Mouse (Mus musculus) midbrain, embryonic 11.5 days (tissue): ENCODE measurements around the gene Apol7b. TPM values are rescaled to one million over a fixed set of nuclear protein-coding genes. Genes with fewer than 3 reads are reported as not detected.

Experiments
- ATAC-seq: fragments of 200-750 bp; cut with Nextera tagmentation; 2 replicates; pipeline ENCODE4 v1.8.0; 2017; ENCODE audit warnings: moderate TSS enrichment, moderate library complexity; ENCODE audit not compliant: low FRiP score
- DNase-seq: peaks from one replicate; pipeline ENCODE4 v3.0.0; 2015; ENCODE audit warnings: low spot score; ENCODE audit errors: missing footprints
- H3K27ac ChIP-seq: fragments of 300-500 bp; sonication (generic); 2 replicates; pipeline ENCODE4 v1.5.1; 2014; ENCODE audit warnings: low read depth, low read length
- H3K27me3 ChIP-seq: fragments of 300-500 bp; sonication (generic); 2 replicates; pipeline ENCODE4 v1.6.1; 2014; ENCODE audit warnings: mild to moderate bottlenecking, low read length, moderate library complexity, mixed read lengths; ENCODE audit not compliant: control insufficient read depth, insufficient read depth
- H3K36me3 ChIP-seq: fragments of 300-500 bp; sonication (generic); 2 replicates; pipeline ENCODE4 v1.6.1; 2014; ENCODE audit warnings: mild to moderate bottlenecking, low read length, moderate library complexity, mixed read lengths; ENCODE audit not compliant: control insufficient read depth, insufficient read depth
- H3K4me1 ChIP-seq: fragments of 300-500 bp; sonication (generic); 2 replicates; pipeline ENCODE4 v1.6.1; 2014; ENCODE audit warnings: low read length; ENCODE audit not compliant: control insufficient read depth, insufficient read depth
- H3K4me2 ChIP-seq: fragments of 300-500 bp; sonication (generic); 2 replicates; pipeline ENCODE4 v1.6.1; 2014; ENCODE audit warnings: mild to moderate bottlenecking, moderate library complexity
- H3K4me3 ChIP-seq: fragments of 300-500 bp; sonication (generic); 2 replicates; pipeline ENCODE4 v1.5.1; 2014; ENCODE audit warnings: low read depth, low read length
- H3K9ac ChIP-seq: fragments of 300-500 bp; sonication (generic); 2 replicates; pipeline ENCODE4 v1.6.1; 2014; ENCODE audit warnings: low read length
- H3K9me3 ChIP-seq: fragments of 300-500 bp; sonication (generic); 2 replicates; pipeline ENCODE4 v1.6.1; 2016; ENCODE audit warnings: low read length; ENCODE audit not compliant: control insufficient read depth
- WGBS: fragments of 180-500 bp; shearing (Covaris S2); extraction: QIAGEN DNeasy Blood & Tissue Kit; methylation state at CpG from one replicate; pipeline ENCODE4 v1.1.7; 2014; 5-methylcytosine and 5-hydroxymethylcytosine counted together
- polyA plus RNA-seq: library from polyadenylated mRNA; unstranded; fragments of >200 nt; fragmentation: Nextera tagmentation; extraction: Ambion mirVana; gene quantifications from 2 replicates; pipeline ENCODE4 v1.2.1, GENCODE M21; 2014

Gene Apol7b
- polyA plus RNA-seq, 1 experiment from 2014 or later, result not detected

- no peak overlapping the region for H3K27ac ChIP-seq
- no peak overlapping the region for H3K9ac ChIP-seq
- DNase-seq (no peak), ATAC-seq (no peak)
- no peak overlapping the region for H3K4me2 ChIP-seq
- H3K27me3 ChIP-seq, result no peaks in the 10 kb centered on the region
- no peaks in the 10 kb centered on the region for H3K36me3 ChIP-seq
- H3K4me3 ChIP-seq, result no peak overlapping the region
- WGBS, result 88% methylated on average over 7 of the region's 7 CpGs
- no peaks in the 10 kb centered on the region for H3K4me1 ChIP-seq
- H3K9me3 ChIP-seq, result no peaks in the 10 kb centered on the region
Measured at GRCm38 (mm10) chr15:77376920-77377319, 70.4 kb downstream of the Apol7b start.

Other genes starting within 250 kb of the Apol7b start
- 73.2 and 79.9 TPM in 2 replicates for gene Rbfox2, start 140.5 kb downstream of the Apol7b start, polyA plus RNA-seq
- gene Apol7a, start 48.4 kb downstream of the Apol7b start, polyA plus RNA-seq, result not detected in 2 replicates
- not detected in 2 replicates for gene Apol9a, start 36.4 kb downstream of the Apol7b start, polyA plus RNA-seq
- not detected in 2 replicates for gene Apol10a, start 29.6 kb upstream of the Apol7b start, polyA plus RNA-seq
- gene Apol11a, start 60.8 kb upstream of the Apol7b start, polyA plus RNA-seq, result not detected in 2 replicates
- gene Apol7c, start 85.8 kb upstream of the Apol7b start, polyA plus RNA-seq, result not detected in 2 replicates
- gene 1700025B11Rik, start 114.4 kb upstream of the Apol7b start, polyA plus RNA-seq, result not detected in 2 replicates
- gene Apol10b, start 148.6 kb upstream of the Apol7b start, polyA plus RNA-seq, result 0.29 TPM in 1 of 2 replicates, not detected in the other
- not detected in 2 replicates for gene Gm36245, start 151.8 kb upstream of the Apol7b start, polyA plus RNA-seq
- gene Apol11b, start 195.8 kb upstream of the Apol7b start, polyA plus RNA-seq, result not detected in 2 replicates